Mouse (Mus musculus): ENCODE data around the gene Hmcn1.
A peak's percentile ranks its signal among the peaks of the same experiment; 100 is the strongest.

The Hmcn1 gene

GRCm38 (mm10) chr1:150645314-150645713 lies 347.9 kb downstream of the Hmcn1 start:
- DNase-seq (ENCODE audit: low read depth, low spot score): no peak

GRCm38 (mm10) chr1:150639522-150639921 lies 353.7 kb downstream of the Hmcn1 start:
- DNase-seq (ENCODE audit: low read depth, low spot score): peak; percentile 51

GRCm38 (mm10) chr1:150632506-150632905 lies 360.7 kb downstream of the Hmcn1 start:
- DNase-seq (ENCODE audit: low read depth, low spot score): peak; percentile 2

- no peak for DNase-seq (ENCODE audit: low read depth, low spot score)
Observed at GRCm38 (mm10) chr1:150631856-150632171, 361.4 kb downstream of the Hmcn1 start.

DNA sequence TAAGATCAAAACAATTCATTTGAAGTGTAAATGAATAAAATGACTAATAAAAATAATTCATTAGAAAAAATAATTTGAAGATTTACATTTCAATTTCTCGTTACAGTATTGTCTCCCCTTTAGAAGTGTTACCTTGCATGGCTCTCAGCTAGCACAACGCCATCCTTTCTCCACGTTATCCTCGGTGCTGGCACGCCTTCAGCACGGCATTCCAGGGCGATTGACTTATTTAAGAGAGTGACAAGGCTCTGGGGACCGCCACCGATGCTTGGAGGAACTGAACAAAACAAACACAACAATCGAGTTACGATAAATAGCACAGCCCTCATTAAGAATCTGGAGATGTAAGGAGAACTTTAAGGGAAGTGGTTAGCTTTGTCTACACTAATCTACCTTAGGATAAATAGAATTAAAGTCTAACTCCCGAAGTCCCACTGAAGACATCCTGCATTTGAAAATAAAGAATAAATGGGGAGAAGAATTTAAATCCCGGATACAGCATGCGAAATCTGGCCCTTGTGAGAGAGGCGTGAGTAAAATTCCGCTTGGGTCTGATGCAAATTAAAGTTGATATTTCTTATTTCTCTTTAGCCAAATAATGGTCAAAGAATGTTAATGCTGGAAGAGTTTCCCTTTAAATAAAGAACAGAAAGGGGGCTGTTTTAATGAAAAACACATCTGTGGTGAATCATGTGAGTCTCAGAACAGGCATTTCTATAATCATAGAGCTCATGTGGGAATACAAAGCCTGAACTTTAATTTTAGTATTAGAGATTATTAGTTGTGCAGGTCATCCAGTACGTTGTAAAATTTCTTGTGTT lies 362.0 kb downstream of the Hmcn1 start:
- DNase-seq (ENCODE audit: low read depth, low spot score): no peak

DNA sequence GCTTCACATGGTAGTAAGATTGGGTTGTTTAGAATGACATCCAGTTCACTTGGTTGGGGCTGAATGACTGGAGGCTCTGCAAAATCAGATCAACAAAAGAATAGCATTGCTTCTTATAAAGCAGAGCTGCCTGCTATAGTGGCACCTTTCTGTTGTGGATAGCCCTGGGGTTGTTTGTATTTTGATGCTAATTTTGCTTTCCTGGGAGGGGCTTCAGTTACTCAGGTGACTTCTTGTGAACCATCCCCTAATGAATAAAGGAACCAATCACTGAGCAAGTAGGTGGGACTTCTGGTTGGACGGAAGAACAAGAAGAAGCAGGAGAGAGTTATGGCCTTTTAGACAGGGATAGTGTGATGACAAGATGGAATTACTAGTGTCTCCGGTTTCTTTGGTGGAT lies 370.0 kb downstream of the Hmcn1 start:
- DNase-seq (ENCODE audit: low read depth, low spot score): no peak

DNA sequence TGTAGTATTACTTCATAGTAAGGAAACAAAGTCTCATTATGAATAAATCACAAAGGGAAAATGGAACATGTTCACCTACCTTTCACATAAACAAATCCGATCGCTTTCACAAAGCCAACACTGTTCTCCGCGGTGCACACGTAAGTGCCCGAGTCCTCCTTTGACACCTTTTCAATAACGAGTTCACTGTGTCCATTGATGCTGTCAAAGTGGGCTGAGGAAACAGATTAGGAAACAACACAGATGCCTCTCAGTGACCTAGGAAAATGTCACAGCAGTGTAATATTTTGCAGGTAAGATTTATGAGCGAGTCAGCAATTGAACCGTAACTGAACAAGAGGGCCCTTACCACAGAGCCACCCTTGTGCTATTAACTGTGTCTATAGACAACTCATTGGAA lies 382.7 kb downstream of the Hmcn1 start:
- no peak for DNase-seq (ENCODE audit: low read depth, low spot score)

DNA sequence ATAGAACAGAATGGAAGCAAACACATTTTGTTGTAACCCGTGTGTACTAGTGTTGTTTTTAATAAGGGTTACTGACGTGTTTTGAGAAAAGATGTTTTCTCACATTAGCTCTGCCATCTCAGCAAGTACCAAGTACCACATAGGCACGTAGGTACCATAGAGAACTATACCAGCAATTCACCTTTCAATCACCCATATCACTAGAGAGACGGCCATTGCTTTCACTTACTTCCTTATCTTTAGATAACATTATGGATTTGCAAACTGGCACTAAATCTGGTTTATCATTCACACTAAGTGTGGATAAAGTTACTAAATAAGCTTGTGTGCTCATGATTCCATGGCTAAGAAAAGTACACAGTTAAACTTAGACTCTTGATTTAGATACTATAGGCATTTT lies 387.1 kb downstream of the Hmcn1 start:
- DNase-seq (ENCODE audit: low read depth, low spot score): no peak

- DNase-seq (ENCODE audit: low read depth, low spot score): no peak
Observed at GRCm38 (mm10) chr1:150593614-150594013, 399.6 kb downstream of the Hmcn1 start.

- peak; percentile 75 for DNase-seq (ENCODE audit: low read depth, low spot score)
Observed at GRCm38 (mm10) chr1:150591253-150591652, 402.0 kb downstream of the Hmcn1 start.

GRCm38 (mm10) chr1:150587410-150587809 lies 405.8 kb downstream of the Hmcn1 start:
- no peak for DNase-seq (ENCODE audit: low read depth, low spot score)

- no peak for DNase-seq (ENCODE audit: low read depth, low spot score)
Observed at GRCm38 (mm10) chr1:150584477-150584876, 408.8 kb downstream of the Hmcn1 start.

DNA sequence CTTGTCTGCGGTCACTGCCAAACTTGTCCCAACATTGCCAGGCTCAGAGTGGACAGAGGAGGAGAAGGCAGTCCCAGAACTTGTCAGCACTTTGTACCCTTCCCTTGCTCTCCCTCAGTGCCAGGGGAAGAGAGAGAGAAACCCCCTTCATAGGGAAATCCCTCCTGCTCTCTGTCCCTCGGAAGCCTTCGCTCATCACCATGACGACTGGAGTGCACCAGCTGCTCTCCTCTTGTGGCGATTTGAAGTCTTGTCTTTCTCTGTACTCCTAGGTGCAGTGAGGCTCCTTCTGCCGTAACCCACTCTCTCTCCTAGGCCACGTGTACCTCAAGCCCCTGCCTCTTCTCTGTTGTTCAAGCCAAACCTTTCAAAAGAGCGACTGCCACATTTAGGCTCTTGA lies 409.5 kb downstream of the Hmcn1 start:
- DNase-seq (ENCODE audit: low read depth, low spot score): no peak

DNA sequence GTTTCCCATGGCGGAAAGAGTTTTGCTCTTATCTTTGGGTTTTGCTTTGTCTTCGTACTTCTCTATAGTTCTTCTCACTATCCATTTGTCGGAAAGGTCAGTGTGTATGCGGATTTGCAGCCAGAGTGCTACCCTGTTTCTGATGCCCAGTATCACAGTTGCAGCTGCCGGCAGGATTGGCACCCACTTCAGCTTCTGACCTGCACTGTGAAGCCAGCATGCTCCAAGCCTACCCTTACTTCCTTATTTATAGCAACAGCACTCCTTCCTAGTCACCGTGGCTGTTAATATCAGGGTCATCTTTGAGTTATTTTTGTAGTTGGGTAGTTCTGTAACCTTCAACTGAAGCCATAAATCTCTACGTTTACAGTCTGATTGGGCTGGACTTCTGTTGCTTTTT lies 412.7 kb downstream of the Hmcn1 start:
- no peak for DNase-seq (ENCODE audit: low read depth, low spot score)

DNA sequence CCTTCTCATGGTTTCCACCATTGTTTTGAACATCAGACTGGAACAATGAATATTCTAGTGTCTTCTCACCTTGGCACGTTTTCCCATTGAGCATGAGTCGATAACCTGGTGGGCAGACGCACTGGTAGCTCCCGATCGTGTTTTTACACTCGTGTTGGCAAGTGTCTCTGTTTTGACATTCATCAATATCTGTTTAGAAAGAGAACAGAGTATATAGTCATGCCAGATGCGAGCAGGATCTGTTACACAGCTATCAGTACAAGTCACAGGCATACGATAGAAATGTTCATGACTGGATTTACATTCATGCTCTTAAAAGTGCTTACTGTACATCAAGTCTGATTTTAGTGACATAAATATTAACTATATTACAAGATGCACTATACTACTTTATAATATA lies 419.8 kb downstream of the Hmcn1 start:
- DNase-seq (ENCODE audit: low read depth, low spot score): no peak

- peak; percentile 27 for DNase-seq (ENCODE audit: low read depth, low spot score)
Observed at GRCm38 (mm10) chr1:150570562-150571156, 422.6 kb downstream of the Hmcn1 start.

GRCm38 (mm10) chr1:150569820-150570543 lies 423.3 kb downstream of the Hmcn1 start:
- DNase-seq (ENCODE audit: low read depth, low spot score): no peak

DNA sequence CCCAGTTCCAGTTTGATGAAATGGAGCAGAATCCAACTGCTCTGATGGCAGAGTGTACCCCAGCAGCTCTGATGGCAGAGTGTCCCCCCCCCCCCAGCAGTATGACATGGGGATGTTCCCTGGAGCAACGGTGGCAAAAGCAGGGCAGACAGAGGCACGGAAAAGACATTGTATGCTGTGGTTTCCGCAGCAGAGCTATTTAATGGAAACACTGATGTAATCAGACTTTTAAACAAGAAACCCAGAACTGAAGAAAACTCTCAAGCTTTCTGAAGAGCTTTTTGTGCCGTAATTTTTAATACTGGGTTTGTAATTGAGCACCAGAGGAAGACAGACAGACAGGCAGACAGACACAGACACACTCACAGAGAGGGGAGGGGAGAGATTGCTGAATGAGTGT lies 426.9 kb downstream of the Hmcn1 start:
- DNase-seq (ENCODE audit: low read depth, low spot score): no peak

GRCm38 (mm10) chr1:150556621-150557020 lies 436.6 kb downstream of the Hmcn1 start:
- no peak for DNase-seq (ENCODE audit: low read depth, low spot score)

DNA sequence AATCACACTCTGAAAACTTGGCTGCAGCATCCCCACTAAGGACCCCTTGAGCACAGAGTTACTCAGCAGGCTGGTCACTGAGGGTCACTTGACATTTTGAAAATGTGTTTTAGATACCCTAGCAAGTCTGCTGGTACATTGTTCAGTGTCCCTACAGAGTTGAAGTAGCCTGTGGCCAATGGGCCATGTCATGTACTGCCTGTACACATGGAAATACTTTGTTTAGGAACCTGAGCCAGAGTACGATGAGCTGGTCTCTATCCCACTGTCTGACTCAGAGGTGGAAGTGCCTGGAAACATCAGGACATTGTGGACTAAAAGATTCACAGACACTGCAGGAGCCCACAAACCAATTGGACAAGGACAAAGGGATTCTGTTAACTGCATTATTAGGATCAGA lies 441.8 kb downstream of the Hmcn1 start:
- DNase-seq (ENCODE audit: low read depth, low spot score): no peak

GRCm38 (mm10) chr1:150546463-150546862 lies 446.8 kb downstream of the Hmcn1 start:
- DNase-seq (ENCODE audit: low read depth, low spot score): no peak

DNA sequence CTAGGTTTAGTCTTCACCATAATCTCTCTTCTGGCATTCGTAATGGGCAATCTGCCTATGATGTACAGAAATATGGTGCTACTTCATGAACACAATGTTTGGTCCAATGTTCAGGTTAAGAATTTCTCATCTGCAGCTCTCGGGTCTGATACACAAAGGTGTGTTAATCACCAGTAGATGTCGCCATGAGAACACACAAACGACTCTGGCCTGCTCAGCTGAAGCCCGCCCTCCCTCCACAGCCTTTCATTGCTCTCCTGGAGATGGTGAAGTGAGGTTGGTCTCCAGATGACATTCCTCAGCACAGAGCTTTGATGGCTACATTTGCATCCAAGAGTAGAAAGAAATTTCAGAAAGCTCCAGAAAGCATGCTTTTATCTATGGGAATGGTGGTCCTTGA lies 453.0 kb downstream of the Hmcn1 start:
- peak; percentile 79 for DNase-seq (ENCODE audit: low read depth, low spot score)
